Mouse (Mus musculus) yolk sac, embryonic 10.5 days (tissue): ENCODE data around the gene Npl.
"Not testable (repeated sequence)": the region's sequence is repeated elsewhere in the genome, so short reads cannot be mapped to it uniquely, and the experiment has no call there.

Experiments
- DNase-seq: peaks from one replicate; pipeline ENCODE4 v3.0.0-alpha.2; 2017; ENCODE audit warnings: low spot score

Npl gene

GRCm38 (mm10) chr1:153542726-153543320 lies 7.0 kb downstream of the Npl start:
- DNase-seq, result peak; percentile 89

GRCm38 (mm10) chr1:153540753-153541152 lies 9.1 kb downstream of the Npl start:
- no peak for DNase-seq

GRCm38 (mm10) chr1:153539739-153540333 lies 10.0 kb downstream of the Npl start:
- DNase-seq, result no peak

- DNase-seq, result no peak
These were observed 14.2 kb downstream of the Npl start for GRCm38 (mm10) chr1:153535611-153536010.

GRCm38 (mm10) chr1:153532896-153533295 lies 16.9 kb downstream of the Npl start:
- DNase-seq, result not testable (repeated sequence)

- peak; percentile 43 for DNase-seq
These were observed 17.5 kb downstream of the Npl start for GRCm38 (mm10) chr1:153532234-153532841.

GRCm38 (mm10) chr1:153531677-153532233 lies 18.1 kb downstream of the Npl start:
- no peak for DNase-seq

- peak; percentile 86 for DNase-seq
These were observed 27.7 kb downstream of the Npl start for GRCm38 (mm10) chr1:153522116-153522515.

GRCm38 (mm10) chr1:153515368-153515767 lies 34.5 kb downstream of the Npl start:
- no peak for DNase-seq

GRCm38 (mm10) chr1:153510330-153511009 lies 39.4 kb downstream of the Npl start:
- no peak for DNase-seq

- DNase-seq, result not testable (repeated sequence)
These were observed 40.3 kb downstream of the Npl start for GRCm38 (mm10) chr1:153509569-153509968.

- no peak for DNase-seq
These were observed 40.8 kb downstream of the Npl start for GRCm38 (mm10) chr1:153509012-153509411.

GRCm38 (mm10) chr1:153506266-153506665 lies 43.6 kb downstream of the Npl start:
- no peak for DNase-seq

GRCm38 (mm10) chr1:153501644-153502321 lies 48.1 kb downstream of the Npl start:
- DNase-seq, result peak; percentile 90

- DNase-seq, result peak; percentile 52
These were observed 49.8 kb downstream of the Npl start for GRCm38 (mm10) chr1:153500030-153500429.

GRCm38 (mm10) chr1:153496030-153496429 lies 53.8 kb downstream of the Npl start:
- no peak for DNase-seq

GRCm38 (mm10) chr1:153493931-153494330 lies 55.9 kb downstream of the Npl start:
- no peak for DNase-seq

GRCm38 (mm10) chr1:153493338-153493737 lies 56.5 kb downstream of the Npl start:
- peak; percentile 76 for DNase-seq

GRCm38 (mm10) chr1:153491822-153492221 lies 58.0 kb downstream of the Npl start:
- no peak for DNase-seq

- no peak for DNase-seq
These were observed 58.5 kb downstream of the Npl start for GRCm38 (mm10) chr1:153491345-153491744.

GRCm38 (mm10) chr1:153489963-153490362 lies 59.9 kb downstream of the Npl start:
- DNase-seq, result no peak

GRCm38 (mm10) chr1:153489540-153489939 lies 60.3 kb downstream of the Npl start:
- no peak for DNase-seq
